Mouse (Mus musculus) lung, postnatal 0 days (tissue): ENCODE measurements around the gene Armc8.

Source experiments
- CTCF ChIP-seq: IDR thresholded peaks from 2 replicates; pipeline ENCODE4 v1.5.1; 2016; ENCODE audit warnings: antibody characterized with exemption, mild to moderate bottlenecking
- EP300 ChIP-seq: IDR thresholded peaks from 2 replicates; pipeline ENCODE4 v1.6.1; 2016; ENCODE audit warnings: antibody characterized with exemption, mild to moderate bottlenecking, control low read depth

- TF ChIP-seq CTCF (no peak), EP300 (no peak)
Measured at GRCm38 (mm10) chr9:99558824-99559556, 9.7 kb downstream of the Armc8 start.
